Mouse (Mus musculus): ENCODE measurements around the gene Fhdc1. TPM values are rescaled to one million over a fixed set of nuclear protein-coding genes. Genes with fewer than 3 reads are reported as not detected.
A peak's percentile ranks its signal among the peaks of the same experiment; 100 is the strongest.

Gene Fhdc1
- polyA plus RNA-seq, 1 experiment: 47.7 TPM

GRCm38 (mm10) chr3:84497718-84498117 lies 17.5 kb upstream of the Fhdc1 start:
- peaks cover 5% of the 10 kb centered on the region for H3K36me3 ChIP-seq (ENCODE audit: control insufficient read depth)
- no peak overlapping the region for H3K4me3 ChIP-seq (replicated peaks)
- no peaks in the 10 kb centered on the region for H3K9me3 ChIP-seq (ENCODE audit: control insufficient read depth, low read length)
- TF ChIP-seq TAL1 (IDR thresholded peaks at IDR 0.05; ENCODE audit: low read length): no peak
- no peak for TF ChIP-seq GATA1 (IDR thresholded peaks at IDR 0.05; ENCODE audit: low read length)
- no peaks in the 10 kb centered on the region for H3K27me3 ChIP-seq (ENCODE audit: control insufficient read depth)
- H3K4me1 ChIP-seq (ENCODE audit: control insufficient read depth): peaks cover 6% of the 10 kb centered on the region

- no peaks in the 10 kb centered on the region for H3K9me3 ChIP-seq (ENCODE audit: control insufficient read depth, low read length)
- TF ChIP-seq GATA1 (IDR thresholded peaks at IDR 0.05; ENCODE audit: low read length) (no peak), TAL1 (IDR thresholded peaks at IDR 0.05; ENCODE audit: low read length) (no peak)
- H3K4me3 ChIP-seq (replicated peaks): no peak overlapping the region
- no peaks in the 10 kb centered on the region for H3K27me3 ChIP-seq (ENCODE audit: control insufficient read depth)
- H3K36me3 ChIP-seq (ENCODE audit: control insufficient read depth): peaks cover 5% of the 10 kb centered on the region
- peaks cover 6% of the 10 kb centered on the region for H3K4me1 ChIP-seq (ENCODE audit: control insufficient read depth)
Observed at GRCm38 (mm10) chr3:84492657-84493056, 12.4 kb upstream of the Fhdc1 start.

- no peaks in the 10 kb centered on the region for H3K27me3 ChIP-seq (ENCODE audit: control insufficient read depth)
- TF ChIP-seq TAL1 (IDR thresholded peaks at IDR 0.05; ENCODE audit: low read length) (no peak), GATA1 (IDR thresholded peaks at IDR 0.05; ENCODE audit: low read length) (no peak)
- peaks cover 5% of the 10 kb centered on the region for H3K36me3 ChIP-seq (ENCODE audit: control insufficient read depth)
- H3K4me3 ChIP-seq (replicated peaks): no peak overlapping the region
- H3K4me1 ChIP-seq (ENCODE audit: control insufficient read depth): peaks cover 6% of the 10 kb centered on the region
- no peaks in the 10 kb centered on the region for H3K9me3 ChIP-seq (ENCODE audit: control insufficient read depth, low read length)
Observed at GRCm38 (mm10) chr3:84492148-84492547, 11.9 kb upstream of the Fhdc1 start.

- Histone ChIP-seq H3K4me3 (replicated peaks) (no peak overlapping the region), H3K4me1 (ENCODE audit: control insufficient read depth) (peaks cover 6% of the 10 kb centered on the region), H3K27me3 (ENCODE audit: control insufficient read depth) (no peaks in the 10 kb centered on the region), H3K36me3 (ENCODE audit: control insufficient read depth) (peaks cover 5% of the 10 kb centered on the region), H3K9me3 (ENCODE audit: control insufficient read depth, low read length) (no peaks in the 10 kb centered on the region)
- TF ChIP-seq GATA1 (IDR thresholded peaks at IDR 0.05; ENCODE audit: low read length) (no peak), TAL1 (IDR thresholded peaks at IDR 0.05; ENCODE audit: low read length) (no peak)
Observed at GRCm38 (mm10) chr3:84488716-84489115, 8.5 kb upstream of the Fhdc1 start.

- H3K4me1 ChIP-seq (ENCODE audit: control insufficient read depth): peaks cover 21% of the 10 kb centered on the region
- H3K4me3 ChIP-seq (replicated peaks): no peak overlapping the region
- H3K9me3 ChIP-seq (ENCODE audit: control insufficient read depth, low read length): no peaks in the 10 kb centered on the region
- H3K27me3 ChIP-seq (ENCODE audit: control insufficient read depth): peaks cover 30% of the 10 kb centered on the region
- no peaks in the 10 kb centered on the region for H3K36me3 ChIP-seq (ENCODE audit: control insufficient read depth)
- TF ChIP-seq GATA1 (IDR thresholded peaks at IDR 0.05; ENCODE audit: low read length) (no peak), TAL1 (IDR thresholded peaks at IDR 0.05; ENCODE audit: low read length) (no peak)
Observed at GRCm38 (mm10) chr3:84484891-84485290, 4.7 kb upstream of the Fhdc1 start.

GRCm38 (mm10) chr3:84484333-84484732 lies 4.1 kb upstream of the Fhdc1 start:
- Histone ChIP-seq H3K4me1 (ENCODE audit: control insufficient read depth) (peaks cover 26% of the 10 kb centered on the region), H3K9me3 (ENCODE audit: control insufficient read depth, low read length) (no peaks in the 10 kb centered on the region), H3K4me3 (replicated peaks) (no peak overlapping the region), H3K27me3 (ENCODE audit: control insufficient read depth) (peaks cover 36% of the 10 kb centered on the region), H3K36me3 (ENCODE audit: control insufficient read depth) (no peaks in the 10 kb centered on the region)
- no peak for TF ChIP-seq GATA1 (IDR thresholded peaks at IDR 0.05; ENCODE audit: low read length)
- no peak for TF ChIP-seq TAL1 (IDR thresholded peaks at IDR 0.05; ENCODE audit: low read length)

- Histone ChIP-seq H3K36me3 (ENCODE audit: control insufficient read depth) (peaks cover 15% of the 10 kb centered on the region), H3K4me1 (ENCODE audit: control insufficient read depth) (peaks cover 30% of the 10 kb centered on the region), H3K9me3 (ENCODE audit: control insufficient read depth, low read length) (no peaks in the 10 kb centered on the region), H3K27me3 (ENCODE audit: control insufficient read depth) (peaks cover 50% of the 10 kb centered on the region), H3K4me3 (replicated peaks) (no peak overlapping the region)
- TF ChIP-seq TAL1 (IDR thresholded peaks at IDR 0.05; ENCODE audit: low read length) (no peak), GATA1 (IDR thresholded peaks at IDR 0.05; ENCODE audit: low read length) (no peak)
Observed at GRCm38 (mm10) chr3:84482121-84482520, 1.9 kb upstream of the Fhdc1 start.

GRCm38 (mm10) chr3:84481104-84481503 lies 875 bp upstream of the Fhdc1 start:
- Histone ChIP-seq H3K36me3 (ENCODE audit: control insufficient read depth) (peaks cover 25% of the 10 kb centered on the region), H3K4me3 (replicated peaks) (peak overlapping the region; percentile 74), H3K4me1 (ENCODE audit: control insufficient read depth) (peaks cover 40% of the 10 kb centered on the region), H3K9me3 (ENCODE audit: control insufficient read depth, low read length) (no peaks in the 10 kb centered on the region), H3K27me3 (ENCODE audit: control insufficient read depth) (peaks cover 50% of the 10 kb centered on the region)
- TF ChIP-seq GATA1 (IDR thresholded peaks at IDR 0.05; ENCODE audit: low read length): peak; percentile 19; the same call in 1 of the 2 replicates
- TF ChIP-seq TAL1 (IDR thresholded peaks at IDR 0.05; ENCODE audit: low read length): no peak

GRCm38 (mm10) chr3:84479293-84480005 lies 780 bp downstream of the Fhdc1 start:
- H3K27me3 ChIP-seq (ENCODE audit: control insufficient read depth): peaks cover 50% of the 10 kb centered on the region
- H3K9me3 ChIP-seq (ENCODE audit: control insufficient read depth, low read length): no peaks in the 10 kb centered on the region
- H3K36me3 ChIP-seq (ENCODE audit: control insufficient read depth): peaks cover 42% of the 10 kb centered on the region
- TF ChIP-seq GATA1 (IDR thresholded peaks at IDR 0.05; ENCODE audit: low read length) (peak; percentile 93), TAL1 (IDR thresholded peaks at IDR 0.05; ENCODE audit: low read length) (no peak)
- H3K4me3 ChIP-seq (replicated peaks): peak overlapping the region; percentile 74
- H3K4me1 ChIP-seq (ENCODE audit: control insufficient read depth): peaks cover 57% of the 10 kb centered on the region
